Mouse (Mus musculus) layer of hippocampus, postnatal 25 days (tissue): Measurements from ENCODE around the gene Ppia. TPM values are rescaled to one million over a fixed set of nuclear protein-coding genes. Genes with fewer than 3 reads are reported as not detected.
"Not testable (repeated sequence)": the region's sequence is repeated elsewhere in the genome, so short reads cannot be mapped to it uniquely, and the experiment has no call there.

ENCODE experiments used
- DNase-seq, 2 experiments: peaks; one replicate each; pipeline ENCODE4 v3.0.0; 2022; ENCODE audit warnings: mixed read lengths in 2 of 2, low spot score in 1 of 2; ENCODE audit errors: extremely low spot score in 1 of 2
- total RNA-seq, 2 experiments: library from RNA; stranded (reverse); gene quantifications; 2 replicates each; pipeline ENCODE4 v1.2.3; 2021

Ppia gene
- total RNA-seq, 2 experiments from 2014 or later = 1,673 to 1,893 TPM

GRCm38 (mm10) chr11:6403830-6404405 is 11.3 kb upstream of the Ppia start:
- DNase-seq = no peak

- DNase-seq = no peak
Measured at GRCm38 (mm10) chr11:6404699-6405566, 10.3 kb upstream of the Ppia start.

GRCm38 (mm10) chr11:6405591-6406081 is 9.6 kb upstream of the Ppia start:
- no peak for DNase-seq

GRCm38 (mm10) chr11:6406251-6407161 is 8.7 kb upstream of the Ppia start:
- DNase-seq = peak in 1 of 2 experiments; percentile 29

- DNase-seq = no peak
Measured at GRCm38 (mm10) chr11:6407162-6407621, 8.1 kb upstream of the Ppia start.

GRCm38 (mm10) chr11:6410050-6410602 is 5.1 kb upstream of the Ppia start:
- no peak for DNase-seq

GRCm38 (mm10) chr11:6410755-6411154 is 4.5 kb upstream of the Ppia start:
- DNase-seq = not testable (repeated sequence)

GRCm38 (mm10) chr11:6411684-6412083 is 3.6 kb upstream of the Ppia start:
- peak; percentile 85 to 95 for DNase-seq

- DNase-seq = no peak
Measured at GRCm38 (mm10) chr11:6413264-6413663, 2.0 kb upstream of the Ppia start.

GRCm38 (mm10) chr11:6415551-6416404 is 535 bp downstream of the Ppia start:
- peak; percentile 98 to 99 for DNase-seq

GRCm38 (mm10) chr11:6416405-6417034 is 1.3 kb downstream of the Ppia start:
- peak; percentile 61 to 64 for DNase-seq

- no peak for DNase-seq
Measured at GRCm38 (mm10) chr11:6417069-6417468, 1.8 kb downstream of the Ppia start.

GRCm38 (mm10) chr11:6417490-6417889 is 2.2 kb downstream of the Ppia start:
- DNase-seq = no peak

- no peak for DNase-seq
Measured at GRCm38 (mm10) chr11:6418751-6419150, 3.5 kb downstream of the Ppia start.

GRCm38 (mm10) chr11:6419156-6419555 is 3.9 kb downstream of the Ppia start:
- not testable (repeated sequence) for DNase-seq

- DNase-seq = no peak
Measured at GRCm38 (mm10) chr11:6420283-6420703, 5.0 kb downstream of the Ppia start.

- no peak for DNase-seq
Measured at GRCm38 (mm10) chr11:6420722-6421350, 5.6 kb downstream of the Ppia start.

GRCm38 (mm10) chr11:6430186-6430585 is 14.9 kb downstream of the Ppia start:
- DNase-seq = no peak
